Mouse (Mus musculus) kidney, adult 2 months (tissue): ENCODE results near the gene Slit3.

ENCODE experiments used
- CTCF ChIP-seq: fragments of 200-500 bp; conservative IDR thresholded peaks from 2 replicates; pipeline ENCODE4 v1.5.1; 2011; ENCODE audit warnings: low read depth, mild to moderate bottlenecking, control low read depth, low read length, moderate library complexity, mixed read lengths; ENCODE audit not compliant: insufficient read depth, insufficient read length
- POLR2A ChIP-seq: fragments of 200-500 bp; IDR thresholded peaks from one replicate; pipeline ENCODE4 v1.6.1; 2011; ENCODE audit warnings: low read depth, low read length, control low read depth

GRCm38 (mm10) chr11:35080451-35081125 lies 40.4 kb upstream of the Slit3 start:
- TF ChIP-seq POLR2A (no peak), CTCF (no peak)
